Mouse (Mus musculus) CD8-positive naive resting alpha-beta T cell, adult 57 days (primary cell): ENCODE data around the gene Ubr1. TPM values are rescaled to one million over a fixed set of nuclear protein-coding genes. Genes with fewer than 3 reads are reported as not detected.

Source experiments
- total RNA-seq: library from RNA; stranded (reverse); gene quantifications from one replicate; pipeline ENCODE4 v1.2.4, GENCODE M21; 2023

Gene Ubr1
- total RNA-seq = 65.4 TPM

DNA sequence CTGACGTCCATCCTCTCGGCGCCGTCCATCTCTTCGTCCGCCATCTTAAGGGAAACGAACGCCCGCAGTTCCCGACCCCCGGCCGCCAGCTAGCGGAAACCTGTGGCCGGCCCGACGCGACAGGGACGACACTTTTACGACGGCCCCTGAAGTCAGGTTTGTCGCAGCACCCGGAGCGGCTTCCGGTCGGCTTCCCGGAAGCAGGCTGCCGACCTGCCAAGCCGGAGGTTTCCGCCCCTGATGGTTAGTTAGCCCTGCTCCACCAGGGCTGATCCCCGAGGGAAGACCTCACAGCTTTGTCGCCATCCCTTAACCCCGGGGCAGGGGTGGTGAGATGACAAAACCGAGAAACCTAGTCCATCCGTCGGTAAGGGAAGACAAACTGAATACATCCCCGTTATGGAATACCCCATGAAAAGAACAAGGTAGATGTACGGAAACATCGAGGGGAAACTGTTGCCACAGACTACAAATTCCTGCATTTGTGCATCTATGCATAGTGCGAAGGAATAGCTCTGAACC is at the start of gene Ubr1:
Gene Ubr1 (minus strand): TSS at position 157 of the 522 bp plus-strand sequence.

DNA sequence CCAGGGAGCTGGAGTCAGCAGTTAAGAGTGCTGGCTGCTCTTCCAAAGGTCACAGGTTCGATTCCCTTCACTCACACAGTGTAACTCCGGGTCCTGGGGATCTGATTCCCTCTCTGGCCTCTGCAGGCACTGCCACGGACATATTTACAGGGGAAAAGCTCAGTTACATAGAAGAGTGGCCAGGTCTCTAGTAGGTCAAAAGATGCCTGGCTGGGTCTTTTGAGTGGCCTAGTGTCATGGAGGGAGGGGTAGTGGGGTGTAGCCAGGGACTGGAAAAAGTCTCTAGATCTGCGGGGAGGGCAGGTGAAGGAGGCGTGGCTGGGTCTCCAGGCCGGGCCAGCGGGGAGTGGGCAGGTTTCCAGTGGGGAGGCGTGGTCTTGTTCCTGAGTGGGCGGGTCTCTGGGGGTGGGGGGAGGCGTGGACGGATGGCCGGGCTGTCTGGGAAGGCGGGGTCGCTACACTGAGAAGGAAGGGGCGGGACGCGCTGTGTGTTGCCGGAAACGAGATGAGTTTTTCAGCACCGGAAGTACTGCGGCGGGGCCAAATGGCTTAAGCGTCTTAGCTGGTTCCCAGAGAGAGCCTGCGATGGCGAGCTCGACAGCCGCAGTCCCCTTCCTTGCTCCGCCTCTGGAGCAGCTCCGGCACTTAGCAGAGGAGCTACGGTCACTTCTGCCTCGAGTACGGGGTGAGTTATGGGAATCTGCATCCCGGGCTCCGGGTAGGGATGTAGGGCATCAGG is 37.6 kb upstream of the Ubr1 start, which contains the start of gene Ccndbp1:
Gene Ccndbp1 (plus strand): TSS at position 479 of the 739 bp plus-strand sequence.

GRCm38 (mm10) chr2:120976990-120977925 is 6.7 kb upstream of the Ubr1 start, which contains the start of gene Tmem62:
Gene Tmem62 (plus strand): TSS chr2:120977017.

DNA sequence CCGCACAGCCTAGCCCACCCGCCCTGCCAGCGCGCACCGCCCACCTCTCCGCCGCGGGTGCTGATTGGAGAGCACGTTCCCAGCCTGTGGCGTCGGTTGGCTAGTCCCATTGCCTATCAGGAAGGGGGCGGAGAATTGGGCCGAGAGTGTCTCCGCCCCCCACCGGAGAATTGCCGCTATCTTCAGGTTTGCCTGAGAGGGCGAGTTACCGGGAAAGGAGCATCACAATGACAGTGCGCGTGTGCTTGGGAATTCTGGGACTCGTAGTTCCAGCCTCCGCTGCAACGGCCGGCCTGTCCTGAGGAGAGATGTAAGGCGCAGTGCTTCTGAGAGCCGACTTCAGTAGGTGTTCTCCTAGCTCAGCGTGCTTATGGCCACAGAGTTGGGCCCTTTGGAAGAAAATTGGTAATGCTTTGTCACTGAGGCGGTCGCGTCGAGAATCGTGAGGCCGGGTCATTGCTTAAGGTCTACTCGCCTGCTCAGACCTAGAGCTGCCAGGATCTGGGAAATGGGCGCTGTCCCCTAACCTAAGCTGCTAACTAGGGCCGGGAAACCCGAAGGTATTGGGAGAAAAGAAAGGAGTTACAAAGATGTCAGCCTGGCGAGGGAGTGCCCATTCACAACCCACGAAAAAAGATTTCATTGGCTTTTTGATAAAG is 120.0 kb downstream of the Ubr1 start, which contains the start of gene Ttbk2:
Gene Ttbk2 (minus strand): TSS at position 181 of the 659 bp plus-strand sequence.

DNA sequence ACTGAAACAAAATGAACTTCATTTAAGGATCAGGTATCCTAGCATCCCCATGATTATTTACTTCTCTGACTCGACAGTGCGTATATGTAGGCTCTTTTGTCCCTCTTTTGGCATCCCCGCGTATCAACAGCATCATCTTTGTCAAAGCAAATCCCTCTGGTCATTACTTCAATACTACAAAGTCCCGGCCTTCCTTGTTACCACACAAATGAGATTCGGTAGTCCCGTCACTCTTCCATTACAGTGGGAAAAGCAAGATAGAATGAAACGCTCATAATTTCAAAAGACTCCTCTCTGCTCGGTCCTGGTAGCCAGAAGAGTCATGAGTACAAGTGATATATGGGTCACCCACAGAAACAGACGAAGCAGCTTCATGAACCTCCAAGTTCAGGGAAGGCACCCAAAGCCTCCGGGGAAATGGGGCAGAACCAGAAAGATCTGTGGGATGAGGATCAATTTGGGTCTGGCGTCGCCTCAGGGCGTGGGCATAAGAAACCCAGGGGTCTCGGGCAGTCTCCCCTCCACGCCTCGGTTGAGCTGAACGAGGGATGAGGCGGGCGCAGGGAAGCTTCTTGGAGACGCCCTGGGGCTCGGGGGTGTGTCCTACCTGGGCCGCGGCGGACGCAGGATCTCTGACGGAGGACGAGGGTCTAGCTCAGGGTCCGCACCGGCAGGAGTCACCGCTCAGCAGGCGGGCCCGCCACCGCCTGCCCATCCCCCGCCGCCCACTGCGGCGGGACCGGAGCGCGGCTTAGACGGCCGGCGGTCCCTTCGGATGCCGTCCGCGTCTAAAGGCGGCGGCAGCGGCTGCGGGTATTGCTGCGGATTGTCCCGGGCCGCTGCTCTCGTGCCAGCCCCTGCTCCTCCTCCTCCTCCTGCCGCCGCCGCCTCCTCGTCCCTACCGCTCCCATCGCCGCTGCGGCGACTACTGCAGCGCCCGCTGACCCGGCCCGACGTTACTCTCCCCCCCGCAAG is 120.8 kb downstream of the Ubr1 start, which contains the start of gene Cdan1:
Gene Cdan1 (minus strand): TSS at position 680 of the 975 bp plus-strand sequence.

Other genes with a start within 250 kb of the Ubr1 start
- 32.7 TPM for gene Cdan1, start 120.6 kb downstream of the Ubr1 start, total RNA-seq
- 7.7 TPM for gene Ttbk2, start 120.1 kb downstream of the Ubr1 start, total RNA-seq
- gene Tmem62, start 6.3 kb upstream of the Ubr1 start, total RNA-seq = 20.6 TPM
- 84.3 TPM for gene Ccndbp1, start 37.7 kb upstream of the Ubr1 start, total RNA-seq
- 1.1 TPM for gene Epb42, start 66.4 kb upstream of the Ubr1 start, total RNA-seq
- not detected for gene Tgm5, start 115.1 kb upstream of the Ubr1 start, total RNA-seq
- not detected for gene Tgm7, start 139.1 kb upstream of the Ubr1 start, total RNA-seq
- gene Adal, start 169.7 kb upstream of the Ubr1 start, total RNA-seq = 17.3 TPM
- 11.8 TPM for gene Lcmt2, start 169.9 kb upstream of the Ubr1 start, total RNA-seq
- gene Tubgcp4, start 199.9 kb upstream of the Ubr1 start, total RNA-seq = 69.6 TPM
- 26.8 TPM for gene Zscan29, start 200.4 kb upstream of the Ubr1 start, total RNA-seq